Mouse (Mus musculus): ENCODE data around the gene Zfp771.
A peak's percentile ranks its signal among the peaks of the same experiment; 100 is the strongest.
"Not testable (repeated sequence)": the region's sequence is repeated elsewhere in the genome, so short reads cannot be mapped to it uniquely, and the experiment has no call there.

Gene Zfp771

GRCm38 (mm10) chr7:127217901-127218642 is 26.0 kb upstream of the Zfp771 start:
- peak; percentile 85 for DNase-seq (ENCODE audit: low read depth, low spot score)

DNA sequence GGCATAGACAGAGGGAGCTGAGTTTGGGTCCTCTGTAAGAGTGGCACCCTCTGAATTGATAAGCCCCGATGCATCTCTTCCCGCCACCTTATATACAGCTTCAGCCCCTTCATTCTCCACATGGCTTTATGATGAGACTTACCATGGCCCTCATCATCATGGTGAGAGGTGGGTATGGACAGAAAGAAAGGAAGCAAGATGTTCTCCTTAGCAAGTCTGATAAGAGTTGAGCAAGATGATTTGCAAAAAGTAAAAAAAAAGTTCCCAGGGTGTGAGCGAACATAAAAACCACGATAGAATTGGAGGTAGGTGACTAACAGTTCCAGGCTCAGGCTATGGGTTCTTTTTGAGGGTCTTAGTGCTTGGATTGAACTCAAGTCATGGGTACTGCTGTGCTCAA is 25.4 kb upstream of the Zfp771 start:
- no peak for DNase-seq (ENCODE audit: low read depth, low spot score)

- peak; percentile 78 for DNase-seq (ENCODE audit: low read depth, low spot score)
Observed at GRCm38 (mm10) chr7:127220440-127220839, 23.6 kb upstream of the Zfp771 start.

DNA sequence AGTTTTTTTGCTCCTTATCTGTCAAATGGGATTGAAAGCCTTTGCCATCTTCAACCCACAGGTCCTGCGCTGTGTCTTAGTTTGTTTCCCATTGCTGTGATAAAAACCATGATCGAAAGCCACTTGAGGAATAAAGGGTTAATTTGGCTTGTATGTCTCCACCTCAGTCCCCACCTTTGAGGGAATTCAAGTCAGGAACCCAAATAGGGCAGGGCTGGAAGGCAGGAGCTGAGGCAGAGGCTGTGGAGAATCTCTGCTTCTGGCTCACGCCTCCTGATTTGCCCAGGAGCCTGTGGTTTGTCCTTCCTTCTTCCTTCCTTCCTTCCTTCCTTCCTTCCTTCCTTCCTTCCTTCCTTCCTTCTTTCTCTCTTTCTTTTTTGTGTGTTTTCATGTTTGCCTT is 21.0 kb upstream of the Zfp771 start:
- no peak for DNase-seq (ENCODE audit: low read depth, low spot score)

- DNase-seq (ENCODE audit: low read depth, low spot score): no peak
Observed at GRCm38 (mm10) chr7:127223515-127224478, 20.3 kb upstream of the Zfp771 start.

DNA sequence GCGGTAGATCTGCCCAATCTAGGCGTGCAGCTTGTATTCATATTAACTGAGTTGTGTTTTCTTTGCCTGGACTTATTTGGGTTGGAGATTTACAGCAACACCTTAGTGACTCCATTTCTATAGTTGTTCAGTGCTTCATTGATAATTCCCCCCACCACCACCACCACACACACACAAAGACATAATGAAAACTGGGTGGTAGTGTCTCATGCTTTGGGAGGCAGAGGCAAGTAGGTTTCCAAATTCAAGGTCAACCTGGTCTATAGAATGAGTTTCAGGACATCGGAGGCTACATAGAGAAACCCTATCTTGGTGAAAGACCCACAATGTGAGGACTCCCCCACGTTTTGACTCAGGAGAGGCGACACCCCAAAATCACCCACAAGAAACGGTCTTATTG is 19.5 kb upstream of the Zfp771 start:
- DNase-seq (ENCODE audit: low read depth, low spot score): no peak

GRCm38 (mm10) chr7:127225147-127225995 is 18.7 kb upstream of the Zfp771 start:
- no peak for DNase-seq (ENCODE audit: low read depth, low spot score)

- peak; percentile 89 for DNase-seq (ENCODE audit: low read depth, low spot score)
Observed at GRCm38 (mm10) chr7:127228615-127229303, 15.3 kb upstream of the Zfp771 start.

DNA sequence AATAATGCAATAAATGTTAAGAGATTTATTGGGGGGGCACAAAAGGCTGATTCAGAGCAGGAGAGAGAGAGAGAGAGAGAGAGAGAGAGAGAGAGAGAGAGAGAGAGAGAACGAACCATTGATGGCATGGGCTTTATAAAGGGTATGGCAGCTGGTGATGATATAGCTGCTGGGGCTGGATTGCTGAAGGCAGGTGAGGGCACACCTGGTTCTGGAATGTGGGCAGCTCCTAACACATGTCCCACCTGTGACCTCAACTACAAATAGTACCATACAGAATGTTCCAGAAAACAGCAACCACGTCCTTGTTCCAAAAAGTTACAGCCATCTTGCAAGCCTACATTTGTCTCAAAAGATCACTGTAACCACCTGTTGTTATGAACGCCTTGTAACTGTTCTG is 12.7 kb upstream of the Zfp771 start:
- no peak for DNase-seq (ENCODE audit: low read depth, low spot score)

DNA sequence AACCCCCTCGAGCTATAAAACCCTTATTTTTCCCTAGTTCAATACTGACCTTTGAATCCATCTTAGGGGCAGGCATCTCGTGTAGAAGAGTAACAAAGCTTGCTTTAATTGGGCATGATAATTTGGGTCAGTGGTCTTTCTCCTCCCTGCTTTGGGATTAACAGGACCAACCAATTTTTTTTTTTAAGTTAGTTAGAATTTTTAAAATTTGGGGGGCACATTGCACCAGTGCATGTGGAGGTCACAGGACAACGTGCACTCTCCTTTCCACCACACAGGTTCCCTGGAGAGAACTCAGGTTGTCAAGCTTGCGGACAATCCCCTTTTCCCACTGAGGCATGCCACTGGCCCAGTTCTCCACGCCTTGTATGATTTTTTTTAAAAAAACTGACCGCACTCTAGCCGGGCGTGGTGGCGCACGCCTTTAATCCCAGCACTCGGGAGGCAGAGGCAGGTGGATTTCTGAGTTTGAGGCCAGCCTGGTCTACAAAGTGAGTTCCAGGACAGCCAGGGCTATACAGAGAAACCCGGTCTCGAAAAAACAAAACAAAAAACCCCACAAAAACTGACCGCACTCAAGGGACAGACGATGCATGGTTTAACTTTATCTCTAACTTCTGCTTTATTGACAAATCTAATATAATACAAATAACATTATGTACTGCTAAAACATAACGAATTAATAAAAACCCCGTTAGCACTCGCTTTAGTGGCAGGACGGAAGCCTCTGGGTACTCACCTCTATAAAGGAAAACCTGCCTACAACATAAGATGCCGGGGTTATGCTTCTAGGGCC is 12.1 kb upstream of the Zfp771 start:
- DNase-seq (ENCODE audit: low read depth, low spot score): no peak

DNA sequence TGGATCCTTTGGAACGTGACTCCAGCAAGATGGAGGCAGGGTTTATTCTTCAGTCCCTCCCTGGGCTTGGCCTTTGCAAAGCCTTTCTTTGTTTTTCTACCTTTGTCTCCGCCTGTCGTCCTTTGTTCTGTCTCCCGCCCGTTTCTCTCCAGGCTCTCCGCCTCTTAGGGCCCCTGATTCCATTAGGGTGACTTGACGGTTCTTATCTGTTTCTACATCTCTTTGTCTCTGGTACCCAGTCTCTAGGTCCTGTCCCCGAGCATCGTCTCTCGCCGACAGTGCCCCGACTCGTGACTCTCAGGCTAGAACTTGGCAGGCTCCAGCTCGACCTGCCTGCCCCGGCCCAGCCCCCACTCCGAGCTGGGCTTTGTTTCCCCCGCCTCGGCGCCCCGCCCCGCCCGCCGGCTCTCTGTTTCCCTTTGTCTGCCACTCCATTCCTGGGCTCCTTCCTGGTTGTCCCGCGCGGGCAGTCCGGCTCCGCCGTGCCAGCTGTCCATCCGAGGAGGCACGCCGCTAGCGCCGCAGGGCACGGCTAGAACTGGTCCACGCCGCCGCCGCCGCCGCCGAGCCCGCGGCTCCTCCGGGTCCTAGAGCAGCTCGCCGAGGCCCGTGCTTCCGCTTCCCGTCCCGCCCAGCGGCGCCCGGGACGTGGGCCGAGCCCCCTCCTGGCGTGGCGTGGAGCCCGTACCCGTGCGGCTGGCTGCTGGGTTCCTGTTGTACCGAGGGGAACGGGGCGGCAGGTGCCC is 11.3 kb upstream of the Zfp771 start, which contains the start of the genes Zfp553 and Sept1:
Gene Zfp553 (plus strand): TSS at position 440 of the 746 bp plus-strand sequence.
Gene Sept1 (minus strand): TSS at position 509 of the 746 bp plus-strand sequence.
- DNase-seq (ENCODE audit: low read depth, low spot score): peak; percentile 88

DNA sequence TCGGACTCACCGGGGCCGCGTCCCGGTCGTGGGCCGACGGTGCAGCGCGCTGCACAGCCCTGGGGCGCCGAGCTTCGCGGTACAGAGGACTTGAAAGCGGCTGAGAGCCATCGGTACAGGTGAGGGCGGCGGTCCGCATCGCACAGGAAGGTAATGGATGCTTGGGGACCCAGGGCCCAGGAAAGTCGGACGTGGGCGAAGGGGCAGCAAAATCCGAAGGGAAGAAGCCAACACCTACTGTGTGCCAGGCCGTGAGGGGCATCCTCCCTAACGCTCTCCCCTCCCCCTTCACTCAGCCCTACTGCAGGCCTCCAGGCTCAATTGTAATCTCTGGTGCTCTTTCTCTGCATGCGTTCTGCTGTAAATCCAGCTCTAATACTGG is 10.7 kb upstream of the Zfp771 start:
- DNase-seq (ENCODE audit: low read depth, low spot score): no peak

DNA sequence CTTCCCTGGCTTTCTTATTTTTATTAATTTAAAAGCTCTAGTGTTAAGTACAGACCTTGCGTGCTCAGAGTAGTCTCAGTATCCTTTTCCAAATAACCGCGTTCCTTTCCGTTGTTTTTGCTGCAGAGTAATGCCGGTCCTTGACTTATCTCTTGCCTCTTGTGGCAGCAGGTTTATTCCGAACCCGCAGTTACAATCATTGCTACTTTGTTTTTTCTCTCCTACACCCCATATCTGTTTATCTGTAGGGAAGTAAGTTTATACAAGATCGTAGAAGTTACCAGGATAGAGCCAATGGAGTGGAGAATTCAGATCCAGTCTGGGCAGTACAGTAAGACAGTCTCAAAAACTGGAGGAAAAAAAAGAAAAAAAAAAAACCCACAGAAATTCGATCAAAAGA is 10.3 kb upstream of the Zfp771 start:
- DNase-seq (ENCODE audit: low read depth, low spot score): no peak

DNA sequence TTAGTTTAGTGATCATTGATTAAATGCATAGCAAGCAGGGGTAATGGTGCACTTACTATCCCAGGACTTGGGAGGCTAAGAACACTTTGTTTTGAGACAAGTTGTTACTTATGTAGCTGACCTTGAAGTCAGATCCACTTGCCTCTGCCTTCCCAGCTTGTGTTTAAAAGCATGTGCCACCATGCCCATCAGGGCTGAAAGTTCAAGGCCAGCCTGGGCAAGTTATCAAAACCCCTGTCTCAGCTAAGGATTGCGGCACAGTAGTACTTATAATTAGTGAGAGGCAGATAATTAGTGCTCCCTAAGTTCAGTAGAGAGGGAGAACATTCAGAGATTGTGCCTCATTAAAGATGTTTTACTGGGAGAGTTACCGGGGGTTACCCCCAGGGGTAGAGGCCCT is 9.3 kb upstream of the Zfp771 start:
- no peak for DNase-seq (ENCODE audit: low read depth, low spot score)

GRCm38 (mm10) chr7:127243361-127243867 is 660 bp upstream of the Zfp771 start:
- DNase-seq (ENCODE audit: low read depth, low spot score): no peak

DNA sequence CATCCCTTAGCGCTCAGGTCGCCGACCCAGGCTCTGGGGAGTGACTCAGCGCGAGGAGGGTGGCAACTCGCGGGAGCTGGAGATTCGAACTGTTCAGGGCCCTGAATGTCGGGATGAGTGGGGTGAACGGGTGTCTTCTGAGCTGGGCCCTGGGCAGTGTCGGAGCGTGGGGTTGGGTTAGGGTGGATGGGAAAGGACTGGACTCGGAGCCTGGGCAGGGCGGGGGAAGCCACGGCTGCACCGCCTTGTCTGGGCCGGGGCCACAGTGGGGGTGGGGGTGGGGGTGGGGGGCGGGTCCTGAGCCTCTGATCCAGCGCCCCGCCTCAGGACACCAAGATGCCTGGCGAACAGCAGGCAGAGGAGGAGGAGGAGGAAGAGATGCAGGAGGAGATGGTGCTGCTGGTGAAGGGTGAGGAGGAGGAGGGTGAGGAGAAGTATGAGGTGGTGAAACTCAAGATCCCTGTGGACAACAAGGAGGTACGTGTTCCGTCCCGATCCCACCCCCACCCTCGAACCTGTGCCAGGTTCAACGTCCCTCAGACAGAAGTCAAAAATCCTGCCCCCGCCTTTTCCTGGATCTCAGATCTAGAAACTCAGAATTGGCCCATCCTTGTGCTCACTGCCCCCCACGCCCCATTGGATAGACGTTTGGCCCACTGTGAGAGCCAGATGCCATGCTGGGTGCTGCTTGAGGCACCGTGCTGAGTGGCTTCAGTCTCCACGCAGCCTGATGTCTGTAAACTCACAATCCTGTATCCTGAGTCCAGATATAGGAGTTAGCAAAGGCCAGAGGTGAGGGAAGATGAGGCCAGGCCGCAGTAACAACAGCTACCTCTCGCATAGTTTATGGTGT is 810 bp downstream of the Zfp771 start:
- no peak for DNase-seq (ENCODE audit: low read depth, low spot score)

DNA sequence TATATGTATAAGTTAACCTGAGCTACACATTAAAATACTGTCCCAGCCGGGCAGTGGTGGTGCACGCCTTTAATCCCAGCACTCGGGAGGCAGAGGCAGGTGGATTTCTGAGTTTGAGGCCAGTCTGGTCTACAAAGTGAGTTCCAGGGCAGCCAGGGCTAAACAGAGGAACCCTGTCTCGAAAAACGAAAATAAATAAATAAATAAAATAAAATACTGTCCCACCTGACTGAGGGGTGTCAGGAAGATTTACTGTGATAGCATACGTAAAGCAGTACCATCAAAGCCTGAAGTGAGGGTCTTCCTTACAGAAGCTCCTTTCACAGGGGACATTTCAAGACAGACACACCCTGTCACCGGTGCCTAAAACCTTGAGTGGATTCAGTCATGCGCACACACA is 6.4 kb downstream of the Zfp771 start:
- DNase-seq (ENCODE audit: low read depth, low spot score): not testable (repeated sequence)

DNA sequence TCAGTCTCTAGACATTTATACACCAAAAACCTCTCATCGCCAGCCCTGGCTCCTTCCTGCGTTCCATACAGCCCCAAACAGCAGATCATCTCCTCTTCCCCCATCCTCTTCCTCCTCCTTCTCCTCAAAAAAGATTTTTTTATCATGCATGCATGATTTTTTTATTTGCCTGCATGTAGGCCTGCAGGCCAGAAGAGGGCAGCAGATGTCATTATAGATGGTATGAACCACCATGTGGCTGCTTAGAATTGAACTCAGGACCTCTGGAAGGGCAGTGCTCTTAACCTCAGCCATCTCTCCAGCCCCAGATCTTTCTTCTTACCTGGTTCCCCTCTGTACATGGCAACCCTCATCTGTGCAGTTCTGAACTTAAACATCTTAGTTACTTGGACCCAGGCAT is 8.3 kb downstream of the Zfp771 start:
- peak; percentile 67 for DNase-seq (ENCODE audit: low read depth, low spot score)

Measured in CD4-positive helper T cell, adult 2 months (primary cell).